Mouse (Mus musculus) olfactory bulb, adult 2 months (tissue): Measurements from ENCODE around the gene Tecpr2.

Source experiments
- CTCF ChIP-seq: fragments of 200-500 bp; IDR thresholded peaks from 2 replicates; pipeline ENCODE4 v1.5.1; 2012; ENCODE audit warnings: low read depth, mild to moderate bottlenecking, low read length, moderate library complexity; ENCODE audit not compliant: insufficient read depth
- POLR2A ChIP-seq: fragments of 200-500 bp; IDR thresholded peaks from 2 replicates; pipeline ENCODE4 v1.6.1; 2012; ENCODE audit warnings: mild to moderate bottlenecking, low read depth, low read length, moderate library complexity; ENCODE audit not compliant: insufficient read depth

DNA sequence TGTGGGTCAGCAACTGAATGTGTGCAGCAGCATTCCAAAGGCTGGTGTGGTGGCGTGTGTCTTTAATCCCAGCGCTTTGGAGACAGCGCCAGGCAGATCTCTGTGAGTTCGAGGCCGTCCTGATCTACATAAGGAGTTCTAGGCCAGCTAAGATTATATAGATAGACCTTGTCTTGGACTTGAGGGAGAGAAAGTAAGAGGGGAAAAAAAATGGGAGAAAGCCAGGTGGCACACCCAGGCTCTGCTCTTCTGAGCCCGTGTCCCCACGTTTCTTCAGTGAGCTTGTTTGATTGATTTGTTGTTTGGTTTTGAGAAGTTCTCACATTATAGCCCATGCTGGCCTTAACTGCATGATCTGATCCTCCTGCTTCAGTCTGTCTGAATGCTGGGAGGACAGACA lies 101.4 kb downstream of the Tecpr2 start:
- TF ChIP-seq POLR2A: no peak
- no peak for TF ChIP-seq CTCF
